Mouse (Mus musculus) skeletal muscle tissue, postnatal 0 days (tissue): ENCODE measurements around the gene Mrln. TPM values are rescaled to one million over a fixed set of nuclear protein-coding genes. Genes with fewer than 3 reads are reported as not detected.

ENCODE experiments used
- polyA plus RNA-seq: library from polyadenylated mRNA; unstranded; fragments of >200 nt; fragmentation: Nextera tagmentation; extraction: Ambion mirVana; gene quantifications from 2 replicates; pipeline ENCODE4 v1.2.1, GENCODE M21; 2015

Gene Mrln
- polyA plus RNA-seq, result 151 and 198 TPM in 2 replicates

GRCm38 (mm10) chr10:70204505-70205399 is at the start of gene Mrln:
Gene Mrln (plus strand): TSS chr10:70204664.

GRCm38 (mm10) chr10:70244921-70245558 is 40.6 kb downstream of the Mrln start, which contains the start of gene Slc16a9:
Gene Slc16a9 (plus strand): TSS chr10:70245100.

Other genes starting within 250 kb of the Mrln start
- 11.2 and 12.0 TPM in 2 replicates for gene Ccdc6, start 107.5 kb upstream of the Mrln start, polyA plus RNA-seq
- 1.3 and 1.5 TPM in 2 replicates for gene Slc16a9, start 40.4 kb downstream of the Mrln start, polyA plus RNA-seq
- gene Fam13c, start 235.8 kb downstream of the Mrln start, polyA plus RNA-seq, result 6.8 and 7.1 TPM in 2 replicates